Mouse (Mus musculus): ENCODE data around the gene Atg9a.

DNA sequence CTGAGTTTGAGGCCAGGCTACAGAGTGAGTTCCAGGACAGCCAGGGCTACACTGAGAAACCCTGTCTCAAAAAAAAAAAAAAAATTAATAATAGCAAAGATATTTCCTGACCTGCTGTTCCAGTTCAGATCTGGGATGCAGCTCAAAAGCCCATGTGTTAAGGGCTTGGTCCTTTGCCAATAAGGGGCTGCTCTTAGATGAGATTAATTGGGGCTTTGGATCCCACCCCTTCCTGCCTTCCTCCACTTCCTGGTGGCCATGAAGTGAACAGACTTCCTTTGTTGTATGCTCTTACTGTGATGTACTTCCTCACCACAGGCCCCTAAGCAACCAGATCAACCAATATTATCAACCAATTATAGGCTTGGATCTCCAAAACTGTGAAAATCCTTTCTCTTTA, 4.9 kb downstream of the Atg9a start:
- TF ChIP-seq POLR2A (IDR thresholded peaks at IDR 0.05; ENCODE audit: control insufficient read depth, extremely low read depth, insufficient read depth, low read length, poor library complexity) (no peak), CTCF (IDR thresholded peaks at IDR 0.05; ENCODE audit: borderline replicate concordance, control insufficient read depth, extremely low read depth, insufficient read depth, low read length, poor library complexity) (no peak)

Data from thymus, adult 2 months (tissue).